Mouse (Mus musculus) limb, embryonic 14.5 days (tissue): ENCODE data around the gene Cfap100. TPM values are rescaled to one million over a fixed set of nuclear protein-coding genes. Genes with fewer than 3 reads are reported as not detected.

Experiments
- ATAC-seq: fragments of 200-750 bp; cut with Nextera tagmentation; 2 replicates; pipeline ENCODE4 v1.8.0; 2017; ENCODE audit warnings: low read depth, moderate number of reproducible peaks, moderate TSS enrichment; ENCODE audit not compliant: low FRiP score
- DNase-seq: peaks from one replicate; pipeline ENCODE4 v3.0.0-alpha.2; 2015; ENCODE audit warnings: low spot score
- H3K27ac ChIP-seq: fragments of 300-500 bp; sonication (generic); replicated peaks from 2 replicates; pipeline ENCODE4 v1.5.1; 2014; ENCODE audit warnings: low read depth, mild to moderate bottlenecking, low read length, moderate library complexity, mixed read lengths
- H3K27me3 ChIP-seq: fragments of 300-500 bp; sonication (generic); 2 replicates; pipeline ENCODE4 v1.6.1; 2014; ENCODE audit warnings: low read length, mixed read lengths; ENCODE audit not compliant: control insufficient read depth, insufficient read depth
- H3K36me3 ChIP-seq: fragments of 300-500 bp; sonication (generic); 2 replicates; pipeline ENCODE4 v1.6.1; 2014; ENCODE audit warnings: mild to moderate bottlenecking, low read length, moderate library complexity, mixed read lengths; ENCODE audit not compliant: control insufficient read depth, insufficient read depth
- H3K4me1 ChIP-seq: fragments of 300-500 bp; sonication (generic); 2 replicates; pipeline ENCODE4 v1.6.1; 2014; ENCODE audit warnings: antibody characterized with exemption, low read length, mixed read lengths; ENCODE audit not compliant: control insufficient read depth, insufficient read depth
- H3K4me2 ChIP-seq: fragments of 300-500 bp; sonication (generic); replicated peaks from 2 replicates; pipeline ENCODE4 v1.6.1; 2014; ENCODE audit warnings: low read depth, mild to moderate bottlenecking, low read length, moderate library complexity; ENCODE audit not compliant: severe bottlenecking
- H3K4me3 ChIP-seq: fragments of 300-500 bp; sonication (generic); replicated peaks from 2 replicates; pipeline ENCODE4 v1.5.1; 2014; ENCODE audit warnings: low read length
- H3K9ac ChIP-seq: fragments of 300-500 bp; sonication (generic); 2 replicates; pipeline ENCODE4 v1.6.1; 2014; ENCODE audit warnings: mild to moderate bottlenecking, low read depth, low read length, moderate library complexity; ENCODE audit not compliant: severe bottlenecking
- H3K9me3 ChIP-seq: fragments of 300-500 bp; sonication (generic); 2 replicates; pipeline ENCODE4 v1.6.1; 2016; ENCODE audit warnings: low read length; ENCODE audit not compliant: control insufficient read depth
- POLR2A ChIP-seq: fragments of 200-500 bp; IDR thresholded peaks from 2 replicates; pipeline ENCODE4 v1.8.0; 2012; ENCODE audit warnings: inconsistent platforms, mild to moderate bottlenecking, moderate library complexity, borderline replicate concordance; ENCODE audit not compliant: insufficient read depth, insufficient read length; ENCODE audit errors: extremely low read depth
- WGBS: fragments of 180-500 bp; shearing (Covaris S2); extraction: QIAGEN DNeasy Blood & Tissue Kit; methylation state at CpG from one replicate; pipeline ENCODE4 v1.1.7; 2014; 5-methylcytosine and 5-hydroxymethylcytosine counted together
- polyA plus RNA-seq, 2 experiments: library from polyadenylated mRNA; depleted of rRNA in 1 of 2; stranded (reverse) in 1 of 2; unstranded in 1 of 2; fragments of >200 nt; fragmentation: Nextera tagmentation in 1 of 2; extraction: Ambion mirVana in 1 of 2; gene quantifications; 2 replicates each; pipeline versions ENCODE4 v1.2.1 to v1.2.3; 2012 to 2014

Gene Cfap100
- polyA plus RNA-seq, 2 experiments: 1.0 to 1.1 TPM

- Histone ChIP-seq H3K27me3 (no peaks in the 10 kb centered on the region), H3K4me3 (no peak overlapping the region), H3K36me3 (peaks cover 21% of the 10 kb centered on the region), H3K4me1 (no peaks in the 10 kb centered on the region), H3K27ac (no peak overlapping the region), H3K9me3 (no peaks in the 10 kb centered on the region), H3K9ac (no peak overlapping the region), H3K4me2 (no peak overlapping the region)
- ATAC-seq (no peak), DNase-seq (no peak)
- TF ChIP-seq POLR2A: no peak
- 51% methylated on average over 3 of the region's 3 CpGs for WGBS
Measured at GRCm38 (mm10) chr6:90393948-90394347, 34.6 kb downstream of the Cfap100 start.

- ATAC-seq (no peak), DNase-seq (no peak)
- H3K27ac ChIP-seq: no peak overlapping the region
- H3K9ac ChIP-seq: no peak overlapping the region
- WGBS: 86% methylated on average over 4 of the region's 4 CpGs
- no peak for TF ChIP-seq POLR2A
- no peaks in the 10 kb centered on the region for H3K27me3 ChIP-seq
- no peak overlapping the region for H3K4me2 ChIP-seq
- no peak overlapping the region for H3K4me3 ChIP-seq
- H3K9me3 ChIP-seq: no peaks in the 10 kb centered on the region
- no peaks in the 10 kb centered on the region for H3K4me1 ChIP-seq
- H3K36me3 ChIP-seq: peaks cover 44% of the 10 kb centered on the region
Measured at GRCm38 (mm10) chr6:90390629-90391028, 38.0 kb downstream of the Cfap100 start.

- Histone ChIP-seq H3K9ac (no peak overlapping the region), H3K9me3 (no peaks in the 10 kb centered on the region), H3K4me1 (no peaks in the 10 kb centered on the region), H3K27me3 (no peaks in the 10 kb centered on the region), H3K27ac (no peak overlapping the region), H3K4me3 (no peak overlapping the region), H3K4me2 (no peak overlapping the region), H3K36me3 (peaks cover 89% of the 10 kb centered on the region)
- DNase-seq (no peak), ATAC-seq (no peak)
- WGBS: 94% methylated on average over 2 of the region's 2 CpGs
- no peak for TF ChIP-seq POLR2A
Measured at GRCm38 (mm10) chr6:90381465-90381864, 47.1 kb downstream of the Cfap100 start.

- Histone ChIP-seq H3K4me2 (no peak overlapping the region), H3K27me3 (no peaks in the 10 kb centered on the region), H3K9ac (no peak overlapping the region), H3K27ac (no peak overlapping the region), H3K4me3 (no peak overlapping the region), H3K36me3 (peaks cover 91% of the 10 kb centered on the region), H3K4me1 (no peaks in the 10 kb centered on the region), H3K9me3 (no peaks in the 10 kb centered on the region)
- WGBS: 94% methylated on average over 2 of the region's 2 CpGs
- ATAC-seq: no peak
- no peak for TF ChIP-seq POLR2A
- no peak for DNase-seq
Measured at GRCm38 (mm10) chr6:90377708-90378107, 50.9 kb downstream of the Cfap100 start.

- DNase-seq (no peak), ATAC-seq (no peak)
- Histone ChIP-seq H3K9me3 (no peaks in the 10 kb centered on the region), H3K36me3 (peaks cover 67% of the 10 kb centered on the region), H3K4me3 (no peak overlapping the region), H3K27me3 (no peaks in the 10 kb centered on the region), H3K4me1 (peaks cover 16% of the 10 kb centered on the region), H3K4me2 (no peak overlapping the region), H3K27ac (no peak overlapping the region), H3K9ac (no peak overlapping the region)
- 95% methylated on average over 4 of the region's 4 CpGs for WGBS
- TF ChIP-seq POLR2A: no peak
Measured at GRCm38 (mm10) chr6:90374647-90375046, 54.0 kb downstream of the Cfap100 start.
